Mouse (Mus musculus): ENCODE data around the gene Gmppa. TPM values are rescaled to one million over a fixed set of nuclear protein-coding genes. Genes with fewer than 3 reads are reported as not detected.

Gmppa gene
- 58.6 and 64.5 TPM in 2 replicates for polyA plus RNA-seq (2014; fragmentation: Nextera tagmentation; extraction: Ambion mirVana)

DNA sequence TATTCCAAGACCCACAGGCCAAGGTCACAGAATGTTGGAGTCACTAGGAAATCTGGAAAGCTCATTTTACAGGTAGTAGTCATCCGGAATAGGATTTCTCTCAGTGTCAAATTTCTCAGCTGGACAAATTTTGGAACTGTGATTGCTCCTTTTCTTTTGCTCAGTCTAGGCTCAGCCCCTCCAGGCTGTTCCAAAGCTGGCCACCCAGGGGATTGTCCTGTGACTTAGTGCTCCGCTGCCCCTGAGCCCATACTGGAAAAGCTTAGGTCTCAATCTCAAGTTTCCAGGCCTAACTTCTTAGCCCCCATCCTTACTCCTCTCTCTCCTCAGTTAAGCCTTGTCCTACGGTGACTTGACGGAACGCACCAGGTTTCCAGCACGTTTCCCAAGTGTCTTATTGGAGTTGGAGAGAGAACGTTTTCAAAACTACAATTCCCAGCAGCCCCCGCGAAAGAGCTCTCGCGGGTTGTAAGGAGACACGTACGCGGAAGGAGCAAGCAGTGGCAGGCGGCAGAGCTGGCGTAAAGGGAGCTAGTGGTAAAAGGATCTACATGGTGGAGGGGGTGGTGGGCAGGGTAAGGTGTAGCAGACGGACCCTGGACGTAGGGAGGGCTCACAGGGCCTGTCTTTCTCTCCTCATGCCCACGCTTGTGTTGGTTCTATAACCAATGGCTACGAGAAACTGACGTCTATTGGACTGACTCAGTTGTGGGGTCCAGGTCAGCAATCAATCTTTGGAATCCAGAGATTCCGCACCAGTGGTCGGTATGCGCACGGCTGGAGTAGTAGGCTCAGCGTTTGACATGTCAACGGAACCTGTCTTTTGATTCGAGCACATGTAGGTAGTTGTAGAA, at the start of gene Gmppa:
Gmppa (plus strand) TSS at position 456 of the 854 bp plus-strand sequence.
- ATAC-seq (ENCODE audit: low read depth): peak; percentile 91
- Histone ChIP-seq H3K4me2 (ENCODE audit: low read depth, low read length) (peak within 1 kb of the TSS; percentile 90), H3K27me3 (ENCODE audit: control insufficient read depth, insufficient read depth, low read length) (no peaks in the 10 kb centered on the region), H3K4me3 (ENCODE audit: low read depth, low read length) (peak within 1 kb of the TSS; percentile 50), H3K27ac (ENCODE audit: low read depth, low read length) (peak within 1 kb of the TSS; percentile 66), H3K9ac (replicated peaks; ENCODE audit: low read depth, low read length) (peak within 1 kb of the TSS; percentile 66), H3K9me3 (ENCODE audit: control insufficient read depth, low read length) (no peaks in the 10 kb centered on the region), H3K36me3 (ENCODE audit: control insufficient read depth, insufficient read depth, low read length) (no peaks in the 10 kb centered on the region), H3K4me1 (ENCODE audit: control insufficient read depth, insufficient read depth, low read length) (peaks cover 11% of the 10 kb centered on the region)
- WGBS: 7% methylated on average over 28 of the region's 28 CpGs

DNA sequence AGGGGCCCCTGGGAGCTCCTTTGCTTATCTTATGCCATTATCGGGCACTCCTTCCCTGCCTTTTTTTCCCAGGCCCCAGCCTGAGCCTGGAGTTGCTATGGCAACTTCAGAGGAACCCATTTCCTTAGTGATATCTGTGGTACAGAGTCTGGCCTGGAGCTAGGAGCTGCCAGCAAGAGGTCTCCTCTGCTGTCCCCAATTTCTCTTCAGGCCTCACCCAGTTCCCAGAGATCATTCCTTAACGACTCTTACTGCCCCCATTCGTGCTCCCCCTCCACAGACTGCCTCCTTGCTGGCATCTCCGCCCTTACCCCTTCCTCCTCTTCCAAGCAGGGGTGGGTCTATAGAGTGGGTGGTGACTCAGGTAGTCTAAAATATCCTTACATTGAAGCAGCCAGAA, 49.6 kb upstream of the Gmppa start:
- no peak for ATAC-seq (ENCODE audit: low read depth)
- 30% methylated on average over 4 of the region's 4 CpGs for WGBS
- H3K27me3 ChIP-seq (ENCODE audit: control insufficient read depth, insufficient read depth, low read length): peaks cover 18% of the 10 kb centered on the region
- peaks cover 44% of the 10 kb centered on the region for H3K4me1 ChIP-seq (ENCODE audit: control insufficient read depth, insufficient read depth, low read length)
- no peak overlapping the region for H3K4me3 ChIP-seq (ENCODE audit: low read depth, low read length)
- no peak overlapping the region for H3K27ac ChIP-seq (ENCODE audit: low read depth, low read length)
- 0 out of 2 replicates have a peak overlapping the region, but pooled peaks have one; percentile 7 for H3K9ac ChIP-seq (replicated peaks; ENCODE audit: low read depth, low read length)
- no peaks in the 10 kb centered on the region for H3K36me3 ChIP-seq (ENCODE audit: control insufficient read depth, insufficient read depth, low read length)
- H3K4me2 ChIP-seq (ENCODE audit: low read depth, low read length): peak overlapping the region; percentile 35; the same call in 1 of the 2 replicates
- no peaks in the 10 kb centered on the region for H3K9me3 ChIP-seq (ENCODE audit: control insufficient read depth, low read length)

DNA sequence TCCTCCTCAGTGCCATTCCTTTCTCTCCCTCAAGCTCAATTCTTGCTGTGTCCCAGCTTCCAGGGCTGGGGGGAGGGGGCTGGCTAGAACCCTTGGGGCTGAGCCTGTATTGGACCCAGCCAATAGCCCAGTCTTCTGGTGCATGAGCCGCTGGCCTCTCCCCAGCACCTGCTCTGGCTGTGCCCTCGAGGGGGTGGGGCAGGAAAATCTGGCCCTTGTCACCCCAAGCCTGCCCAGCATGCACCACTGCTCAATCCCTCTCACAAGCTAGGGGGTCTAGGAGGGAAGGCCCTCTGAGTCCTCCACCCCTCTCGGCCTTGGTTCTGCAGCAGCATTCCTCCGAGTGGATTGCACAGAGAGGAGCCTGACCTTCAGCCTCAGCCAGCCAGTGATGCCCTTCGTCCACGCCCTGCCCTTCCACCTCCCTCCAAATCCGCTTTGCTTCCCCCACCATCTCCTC, 48.2 kb upstream of the Gmppa start:
- 15% methylated on average over 7 of the region's 7 CpGs for WGBS
- H3K9me3 ChIP-seq (ENCODE audit: control insufficient read depth, low read length): no peaks in the 10 kb centered on the region
- H3K4me2 ChIP-seq (ENCODE audit: low read depth, low read length): peak overlapping the region; percentile 44; the same call in 1 of the 2 replicates
- no peaks in the 10 kb centered on the region for H3K36me3 ChIP-seq (ENCODE audit: control insufficient read depth, insufficient read depth, low read length)
- no peak for ATAC-seq (ENCODE audit: low read depth)
- H3K9ac ChIP-seq (replicated peaks; ENCODE audit: low read depth, low read length): no peak overlapping the region; the same call in 1 of the 2 replicates
- H3K4me1 ChIP-seq (ENCODE audit: control insufficient read depth, insufficient read depth, low read length): peaks cover 38% of the 10 kb centered on the region
- H3K27me3 ChIP-seq (ENCODE audit: control insufficient read depth, insufficient read depth, low read length): peaks cover 18% of the 10 kb centered on the region
- H3K27ac ChIP-seq (ENCODE audit: low read depth, low read length): no peak overlapping the region
- no peak overlapping the region for H3K4me3 ChIP-seq (ENCODE audit: low read depth, low read length)

DNA sequence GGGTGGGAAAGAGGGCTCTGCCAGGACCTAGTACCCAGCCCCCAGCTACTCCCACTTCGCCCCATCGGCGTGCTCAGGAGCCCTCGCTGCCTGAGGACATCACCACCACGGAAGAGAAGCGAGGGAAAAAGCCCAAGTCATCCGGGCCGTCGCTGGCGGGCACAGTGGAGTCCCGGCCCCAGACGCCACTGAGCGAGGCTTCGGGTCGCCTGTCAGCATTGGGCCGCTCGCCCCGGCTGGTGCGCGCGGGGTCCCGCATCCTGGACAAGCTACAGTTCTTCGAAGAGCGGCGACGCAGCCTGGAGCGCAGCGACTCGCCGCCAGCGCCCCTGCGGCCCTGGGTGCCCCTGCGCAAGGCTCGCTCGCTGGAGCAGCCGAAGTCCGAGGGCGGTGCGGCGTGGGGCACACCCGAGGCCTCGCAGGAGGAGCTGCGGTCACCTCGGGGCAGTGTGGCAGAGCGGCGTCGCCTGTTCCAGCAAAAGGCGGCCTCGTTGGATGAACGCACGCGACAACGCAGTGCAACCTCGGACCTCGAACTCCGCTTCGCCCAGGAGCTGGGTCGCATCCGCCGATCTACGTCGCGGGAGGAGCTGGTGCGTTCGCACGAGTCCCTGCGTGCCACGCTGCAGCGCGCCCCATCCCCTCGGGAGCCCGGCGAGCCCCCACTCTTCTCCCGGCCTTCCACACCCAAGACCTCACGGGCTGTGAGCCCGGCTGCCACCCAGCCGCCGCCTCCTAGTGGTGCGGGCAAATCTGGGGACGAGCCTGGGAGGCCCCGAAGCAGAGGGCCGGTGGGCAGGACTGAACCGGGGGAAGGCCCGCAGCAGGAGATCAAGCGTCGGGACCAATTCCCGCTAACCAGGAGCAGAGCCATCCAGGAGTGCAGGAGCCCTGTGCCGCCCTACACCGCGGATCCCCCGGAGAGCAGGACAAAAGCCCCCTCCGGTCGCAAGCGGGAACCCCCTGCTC, 47.5 kb upstream of the Gmppa start:
- Histone ChIP-seq H3K36me3 (ENCODE audit: control insufficient read depth, insufficient read depth, low read length) (no peaks in the 10 kb centered on the region), H3K4me1 (ENCODE audit: control insufficient read depth, insufficient read depth, low read length) (peaks cover 34% of the 10 kb centered on the region), H3K27ac (ENCODE audit: low read depth, low read length) (no peak overlapping the region), H3K4me2 (ENCODE audit: low read depth, low read length) (peak overlapping the region; percentile 44), H3K9ac (replicated peaks; ENCODE audit: low read depth, low read length) (peak overlapping the region; percentile 37; the same call in 1 of the 2 replicates), H3K4me3 (ENCODE audit: low read depth, low read length) (peak overlapping the region; percentile 19), H3K27me3 (ENCODE audit: control insufficient read depth, insufficient read depth, low read length) (peaks cover 18% of the 10 kb centered on the region), H3K9me3 (ENCODE audit: control insufficient read depth, low read length) (no peaks in the 10 kb centered on the region)
- ATAC-seq (ENCODE audit: low read depth): 0 out of 2 replicates have a peak, but pooled peaks have one; percentile 20
- 4% methylated on average over 94 of the region's 94 CpGs for WGBS

DNA sequence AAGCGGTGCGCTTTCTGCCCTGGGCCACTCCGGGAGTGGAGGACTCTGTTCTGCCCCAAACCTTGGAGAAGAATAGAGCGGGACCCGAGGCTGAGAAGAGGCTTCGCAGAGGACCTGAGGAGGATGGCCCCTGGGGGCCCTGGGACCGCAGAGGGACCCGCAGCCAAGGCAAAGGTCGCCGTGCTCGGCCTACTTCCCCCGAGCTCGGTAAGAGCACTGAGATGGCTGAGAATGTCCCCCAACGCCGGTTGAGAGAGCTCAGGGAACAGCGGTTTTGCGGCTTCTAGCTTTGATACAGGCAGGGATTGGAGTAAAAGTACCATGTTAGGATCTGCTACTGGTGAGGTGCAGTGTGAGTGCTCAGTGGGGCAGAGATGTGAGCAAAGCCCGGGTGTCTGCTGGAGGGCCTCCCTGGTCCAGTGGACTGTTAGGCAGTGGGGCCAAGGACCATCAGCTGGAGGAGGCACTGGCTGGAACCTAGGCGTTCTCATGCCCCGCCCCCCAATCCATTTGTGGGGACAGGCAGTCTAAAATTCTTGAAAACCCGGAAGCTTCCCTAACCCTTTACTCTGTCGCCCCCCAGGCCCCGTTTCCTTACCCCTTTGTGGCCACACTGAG, 46.7 kb upstream of the Gmppa start:
- Histone ChIP-seq H3K27ac (ENCODE audit: low read depth, low read length) (no peak overlapping the region), H3K27me3 (ENCODE audit: control insufficient read depth, insufficient read depth, low read length) (peaks cover 18% of the 10 kb centered on the region), H3K4me3 (ENCODE audit: low read depth, low read length) (no peak overlapping the region; the same call in 1 of the 2 replicates), H3K4me1 (ENCODE audit: control insufficient read depth, insufficient read depth, low read length) (peaks cover 37% of the 10 kb centered on the region), H3K4me2 (ENCODE audit: low read depth, low read length) (peak overlapping the region; percentile 44), H3K9ac (replicated peaks; ENCODE audit: low read depth, low read length) (no peak overlapping the region), H3K36me3 (ENCODE audit: control insufficient read depth, insufficient read depth, low read length) (no peaks in the 10 kb centered on the region), H3K9me3 (ENCODE audit: control insufficient read depth, low read length) (no peaks in the 10 kb centered on the region)
- WGBS: 19% methylated on average over 23 of the region's 23 CpGs
- no peak for ATAC-seq (ENCODE audit: low read depth)

DNA sequence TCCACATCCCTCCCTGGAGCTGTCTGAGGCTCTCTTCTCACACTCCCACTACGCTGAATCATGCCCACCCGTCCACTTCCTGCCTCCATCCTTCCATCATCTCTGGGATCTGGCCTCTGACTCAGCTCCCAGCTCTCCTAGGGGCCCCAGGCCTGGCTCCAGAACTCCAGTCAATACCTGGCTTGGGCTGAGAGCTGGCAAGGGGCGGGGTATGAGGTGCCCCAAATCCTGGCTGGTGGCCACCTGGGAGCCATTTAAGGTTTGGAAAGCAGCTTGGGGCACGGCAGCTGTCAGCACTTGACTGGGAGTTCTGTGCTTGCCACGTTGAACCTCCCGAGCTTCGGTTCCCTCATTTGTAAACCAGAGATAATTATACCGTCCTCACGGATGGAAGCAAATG, 42.6 kb upstream of the Gmppa start:
- Histone ChIP-seq H3K27ac (ENCODE audit: low read depth, low read length) (no peak overlapping the region; the same call in 1 of the 2 replicates), H3K9me3 (ENCODE audit: control insufficient read depth, low read length) (no peaks in the 10 kb centered on the region), H3K27me3 (ENCODE audit: control insufficient read depth, insufficient read depth, low read length) (peaks cover 11% of the 10 kb centered on the region; the same call in 1 of the 2 replicates), H3K4me1 (ENCODE audit: control insufficient read depth, insufficient read depth, low read length) (peaks cover 8% of the 10 kb centered on the region), H3K4me3 (ENCODE audit: low read depth, low read length) (no peak overlapping the region), H3K4me2 (ENCODE audit: low read depth, low read length) (no peak overlapping the region), H3K36me3 (ENCODE audit: control insufficient read depth, insufficient read depth, low read length) (no peaks in the 10 kb centered on the region), H3K9ac (replicated peaks; ENCODE audit: low read depth, low read length) (no peak overlapping the region)
- ATAC-seq (ENCODE audit: low read depth): no peak
- WGBS: 61% methylated on average over 9 of the region's 9 CpGs

DNA sequence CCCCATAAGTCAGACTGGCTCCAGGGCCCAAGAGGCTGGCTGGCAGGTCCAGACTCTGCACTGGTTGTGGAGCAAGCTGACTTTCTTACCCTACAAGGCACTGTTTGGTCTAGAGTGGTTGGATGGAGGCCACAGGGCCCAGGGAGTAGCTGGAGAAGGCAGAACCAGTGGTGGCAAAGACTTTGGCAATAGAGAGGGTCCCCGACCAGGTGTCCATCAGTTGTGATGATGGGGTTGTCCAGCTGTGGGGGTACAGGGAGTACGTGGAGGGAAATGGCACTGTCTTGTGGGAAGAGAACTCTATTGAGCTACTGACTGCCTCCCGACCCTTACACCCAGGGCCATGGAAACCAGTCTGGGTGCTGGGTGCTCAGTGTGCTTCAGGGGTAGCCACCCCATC, 41.9 kb upstream of the Gmppa start:
- Histone ChIP-seq H3K27ac (ENCODE audit: low read depth, low read length) (no peak overlapping the region), H3K4me3 (ENCODE audit: low read depth, low read length) (no peak overlapping the region), H3K4me2 (ENCODE audit: low read depth, low read length) (no peak overlapping the region), H3K9me3 (ENCODE audit: control insufficient read depth, low read length) (no peaks in the 10 kb centered on the region), H3K36me3 (ENCODE audit: control insufficient read depth, insufficient read depth, low read length) (no peaks in the 10 kb centered on the region), H3K4me1 (ENCODE audit: control insufficient read depth, insufficient read depth, low read length) (peaks cover 8% of the 10 kb centered on the region; the same call in 1 of the 2 replicates), H3K9ac (replicated peaks; ENCODE audit: low read depth, low read length) (no peak overlapping the region), H3K27me3 (ENCODE audit: control insufficient read depth, insufficient read depth, low read length) (0 out of 2 replicates have a peak, but pooled peaks cover 5% of the 10 kb centered on the region)
- 84% methylated on average over 3 of the region's 3 CpGs for WGBS
- ATAC-seq (ENCODE audit: low read depth): no peak

DNA sequence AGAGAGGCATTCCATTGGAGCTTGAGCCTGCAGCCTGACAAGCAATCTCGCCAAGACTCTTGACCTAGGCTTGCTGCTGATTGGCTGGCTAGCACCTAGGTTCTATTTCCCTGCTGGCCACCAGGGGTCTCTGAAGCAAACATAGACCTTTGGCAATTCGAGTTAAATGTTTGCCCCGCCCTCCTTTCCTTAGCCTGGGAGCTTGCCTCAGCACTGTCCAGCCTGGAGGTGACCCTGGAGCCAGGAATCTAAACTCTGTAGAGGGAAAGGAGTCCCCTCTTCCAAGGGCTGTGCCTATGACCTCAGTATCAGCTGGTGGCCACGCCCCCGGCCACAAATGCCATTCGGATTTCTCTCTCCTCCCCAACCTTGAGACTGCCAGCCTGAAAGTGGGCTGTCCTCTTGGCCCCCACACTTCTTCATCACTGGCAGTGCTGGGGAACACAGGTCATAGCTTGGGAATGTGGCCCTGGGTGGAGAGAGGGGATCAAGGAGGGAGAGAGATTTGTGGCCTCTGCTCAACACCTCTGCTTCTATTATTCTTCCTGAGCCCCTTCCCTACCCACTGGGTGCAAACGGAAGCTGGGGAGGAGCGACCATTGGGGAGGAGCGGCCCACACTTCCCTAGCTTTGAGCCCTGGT, 36.8 kb upstream of the Gmppa start:
- WGBS: 15% methylated on average over 9 of the region's 9 CpGs
- Histone ChIP-seq H3K9me3 (ENCODE audit: control insufficient read depth, low read length) (no peaks in the 10 kb centered on the region), H3K4me3 (ENCODE audit: low read depth, low read length) (no peak overlapping the region), H3K9ac (replicated peaks; ENCODE audit: low read depth, low read length) (no peak overlapping the region), H3K27ac (ENCODE audit: low read depth, low read length) (peak overlapping the region; percentile 55; the same call in 1 of the 2 replicates), H3K4me1 (ENCODE audit: control insufficient read depth, insufficient read depth, low read length) (peaks cover 22% of the 10 kb centered on the region), H3K27me3 (ENCODE audit: control insufficient read depth, insufficient read depth, low read length) (no peaks in the 10 kb centered on the region), H3K36me3 (ENCODE audit: control insufficient read depth, insufficient read depth, low read length) (peaks cover 10% of the 10 kb centered on the region; the same call in 1 of the 2 replicates), H3K4me2 (ENCODE audit: low read depth, low read length) (no peak overlapping the region)
- peak; percentile 38; the same call in 1 of the 2 replicates for ATAC-seq (ENCODE audit: low read depth)
